Mouse (Mus musculus): ENCODE data around the gene Gm10944.

Gm10944 gene

DNA sequence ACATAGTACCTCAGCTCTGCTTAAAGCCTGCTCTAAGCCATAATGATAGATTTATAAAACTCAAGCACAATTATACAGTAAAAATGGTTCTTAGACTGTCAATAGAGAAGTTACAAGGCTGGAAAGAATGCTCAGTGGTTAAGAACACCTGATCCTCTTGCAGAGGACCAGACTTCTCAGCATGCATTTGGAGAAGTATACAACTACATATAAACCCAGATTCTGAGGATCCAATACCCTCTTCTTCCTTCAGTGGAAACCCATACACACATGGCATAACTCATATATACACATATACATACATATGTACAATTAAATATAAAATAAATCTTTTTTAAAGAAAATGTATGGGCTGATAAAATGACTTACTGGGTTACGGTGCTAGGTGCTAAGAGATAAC lies at the start of gene Gm10944:
Gm10944 (plus strand) TSS at position 301 of the 400 bp plus-strand sequence.
- ChIA-PET POLR2A (no interaction called here), CTCF (no interaction called here)

DNA sequence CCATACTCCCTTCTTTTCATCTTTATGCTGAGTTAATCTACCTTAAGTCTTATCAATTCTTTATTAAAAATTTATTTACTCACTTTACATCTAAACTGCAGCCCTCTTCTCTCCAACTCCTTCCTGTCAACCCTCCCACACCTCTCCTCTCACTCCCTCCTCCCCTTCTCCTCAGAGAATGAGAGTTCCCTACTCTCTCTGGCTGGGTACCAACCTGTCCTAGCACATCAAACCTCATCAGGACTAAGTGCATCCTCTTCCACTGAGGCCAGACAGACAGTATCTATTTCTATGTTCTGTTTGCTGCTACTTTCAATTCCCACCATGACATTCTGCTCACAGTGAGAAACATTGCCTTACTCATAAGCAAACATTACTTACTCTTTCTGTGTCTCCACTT lies 25.2 kb upstream of the Gm10944 start:
- POLR2A ChIA-PET = no interaction called here
- CTCF ChIA-PET = no interaction called here

DNA sequence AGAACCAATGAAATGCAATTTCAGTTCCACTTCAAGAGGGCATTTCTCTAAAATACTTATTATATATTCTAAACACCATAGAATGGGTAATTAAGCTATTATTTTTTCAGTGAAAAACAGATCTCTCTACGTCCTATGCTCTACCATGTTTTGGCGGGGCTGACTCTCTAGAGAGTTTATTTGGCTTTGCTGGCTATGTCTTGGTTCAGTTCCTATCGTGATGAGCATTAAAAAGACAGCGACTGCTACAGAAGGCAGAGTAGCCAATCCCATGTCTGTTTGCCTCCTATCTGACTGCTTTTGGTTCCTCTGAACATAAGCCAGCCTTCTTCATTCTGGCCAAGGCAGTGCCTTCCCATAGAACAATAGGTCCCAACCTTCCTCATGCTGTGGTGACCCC lies 24.5 kb upstream of the Gm10944 start:
- CTCF ChIA-PET = no interaction called here
- POLR2A ChIA-PET = no interaction called here

GRCm38 (mm10) chr10:10659161-10659560 lies 22.0 kb upstream of the Gm10944 start:
- POLR2A ChIA-PET = no interaction called here
- CTCF ChIA-PET = no interaction called here

DNA sequence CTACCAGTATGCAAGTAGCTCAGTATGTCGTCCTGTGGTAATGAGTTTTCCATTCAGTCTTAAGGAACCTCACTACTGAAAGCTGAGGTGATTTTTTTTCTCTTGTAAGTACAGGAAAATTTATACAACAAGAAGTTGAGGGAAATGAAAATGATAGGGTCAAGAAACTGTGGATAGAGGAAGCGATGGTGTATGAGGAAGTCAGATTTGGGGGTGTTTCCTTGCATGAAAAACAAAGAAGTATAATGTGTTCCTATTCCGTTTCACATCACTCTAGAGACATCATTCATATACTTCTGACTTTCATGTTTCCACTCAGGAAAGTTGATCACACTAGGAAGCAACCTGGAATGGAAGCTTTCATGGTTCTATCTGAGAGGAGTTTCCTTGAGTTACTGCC lies 21.2 kb upstream of the Gm10944 start:
- ChIA-PET CTCF (no interaction called here), POLR2A (no interaction called here)

GRCm38 (mm10) chr10:10688907-10689667 lies 7.9 kb downstream of the Gm10944 start:
- ChIA-PET POLR2A (interaction anchor here in 1 of 4 experiments (0.7 kb wide), 1 partner anchor 46 kb away, joined by 3 read pairs; no protein-coding TSS in a partner anchor), CTCF (no interaction called here)

GRCm38 (mm10) chr10:10689668-10690223 lies 8.6 kb downstream of the Gm10944 start:
- POLR2A ChIA-PET = no interaction called here
- CTCF ChIA-PET = no interaction called here

- ChIA-PET POLR2A (interaction anchor here in 1 of 4 experiments (0.6 kb wide), 1 partner anchor 15 kb away, joined by 4 read pairs; no protein-coding TSS in a partner anchor), CTCF (no interaction called here)
Measured at GRCm38 (mm10) chr10:10697497-10697896, 16.3 kb downstream of the Gm10944 start.

GRCm38 (mm10) chr10:10700903-10701302 lies 19.8 kb downstream of the Gm10944 start:
- POLR2A ChIA-PET = no interaction called here
- CTCF ChIA-PET = interaction anchor here in 1 of 4 experiments (0.6 kb wide), 1 partner anchor 288 kb away, joined by 4 read pairs; no protein-coding TSS in a partner anchor

DNA sequence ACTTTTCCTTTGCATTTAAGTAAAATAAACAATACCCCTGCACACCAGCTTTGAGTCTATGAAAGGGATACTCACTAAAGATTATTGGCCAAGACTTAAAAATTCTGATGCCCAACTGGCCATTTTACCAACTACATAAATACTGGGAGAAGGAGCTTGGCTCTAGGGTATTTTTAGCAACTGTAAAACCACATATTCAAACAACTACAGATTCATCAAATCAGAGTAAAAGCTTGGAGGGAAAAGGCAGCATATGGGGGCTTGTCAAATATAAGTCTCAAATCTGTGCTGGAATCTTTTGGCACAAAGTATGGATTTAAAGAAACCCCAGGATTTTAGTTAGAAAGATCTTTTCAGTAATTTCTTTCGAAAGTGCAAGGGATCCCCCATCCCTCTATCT lies 20.2 kb downstream of the Gm10944 start:
- POLR2A ChIA-PET = no interaction called here
- CTCF ChIA-PET = interaction anchor here in 1 of 4 experiments (0.6 kb wide), 1 partner anchor 288 kb away, joined by 4 read pairs; no protein-coding TSS in a partner anchor

DNA sequence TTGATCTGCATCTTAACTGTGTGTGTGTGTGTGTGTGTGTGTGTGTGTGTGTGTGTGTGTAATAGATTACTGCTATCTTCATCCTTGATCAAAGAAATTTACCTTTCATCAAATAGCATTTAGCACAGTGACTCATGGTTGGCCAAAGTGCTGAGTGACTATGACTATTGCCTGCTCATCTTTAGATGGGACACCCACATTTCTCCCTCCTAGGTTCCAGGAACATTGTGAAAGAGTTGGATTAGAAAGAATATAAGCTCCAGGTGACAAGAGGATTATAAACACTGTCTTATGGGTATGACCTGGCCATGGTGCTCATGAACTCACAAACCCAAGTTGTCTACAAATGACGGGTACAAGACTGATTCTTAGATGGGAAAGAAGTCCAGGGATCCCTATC lies 26.9 kb downstream of the Gm10944 start:
- CTCF ChIA-PET = no interaction called here
- POLR2A ChIA-PET = no interaction called here

DNA sequence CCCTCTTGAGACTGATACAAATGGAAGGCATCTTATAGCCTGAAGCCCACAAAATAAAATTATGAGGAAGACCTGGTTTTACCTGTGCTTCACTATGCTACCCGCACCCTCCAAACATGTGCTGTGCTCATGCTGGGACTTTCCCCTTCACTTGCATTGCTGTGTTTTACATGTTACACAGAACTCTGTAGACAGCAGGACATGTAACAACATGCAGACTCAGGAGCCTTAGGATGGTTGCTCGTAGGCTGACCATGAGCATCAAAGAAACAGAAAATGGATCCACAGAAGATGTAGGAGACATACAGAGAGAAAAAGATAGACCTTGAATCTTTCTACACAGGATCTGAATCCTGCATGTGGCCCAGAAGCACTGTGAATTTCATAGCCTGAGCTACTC lies 29.2 kb downstream of the Gm10944 start:
- CTCF ChIA-PET = no interaction called here
- POLR2A ChIA-PET = no interaction called here

GRCm38 (mm10) chr10:10710837-10711236 lies 29.7 kb downstream of the Gm10944 start:
- POLR2A ChIA-PET = no interaction called here
- CTCF ChIA-PET = no interaction called here

GRCm38 (mm10) chr10:10726501-10726900 lies 45.4 kb downstream of the Gm10944 start:
- POLR2A ChIA-PET = no interaction called here
- CTCF ChIA-PET = no interaction called here
